Mouse (Mus musculus) yolk sac, embryonic 10.5 days (tissue): ENCODE results near the gene Acot8.

Experiments
- DNase-seq: peaks from one replicate; pipeline ENCODE4 v3.0.0-alpha.2; 2017; ENCODE audit warnings: low spot score

The Acot8 gene

GRCm38 (mm10) chr2:164804533-164805331, at the start of gene Acot8, which contains the start of gene Zswim3:
Gene Acot8 (minus strand): TSS chr2:164804882.
Gene Zswim3 (plus strand): TSS chr2:164805098.
- DNase-seq: peak; percentile 99

GRCm38 (mm10) chr2:164850061-164850460, 45.4 kb upstream of the Acot8 start:
- no peak for DNase-seq

- DNase-seq: no peak
Measured at GRCm38 (mm10) chr2:164845782-164846181, 41.1 kb upstream of the Acot8 start.

GRCm38 (mm10) chr2:164835164-164835563, 30.5 kb upstream of the Acot8 start:
- DNase-seq: no peak

GRCm38 (mm10) chr2:164834531-164834930, 29.8 kb upstream of the Acot8 start:
- no peak for DNase-seq

GRCm38 (mm10) chr2:164833314-164833959, 28.8 kb upstream of the Acot8 start, which contains the start of gene Neurl2:
Gene Neurl2 (minus strand): TSS chr2:164833456.
- peak; percentile 92 for DNase-seq

- peak; percentile 85 for DNase-seq
Measured at GRCm38 (mm10) chr2:164832748-164833301, 28.1 kb upstream of the Acot8 start, which contains the start of gene Ctsa. Gene Ctsa (plus strand): TSS chr2:164832873.

GRCm38 (mm10) chr2:164832032-164832747, 27.5 kb upstream of the Acot8 start:
- no peak for DNase-seq

GRCm38 (mm10) chr2:164831029-164831428, 26.3 kb upstream of the Acot8 start:
- DNase-seq: peak; percentile 82

- no peak for DNase-seq
Measured at GRCm38 (mm10) chr2:164829090-164829489, 24.4 kb upstream of the Acot8 start.

GRCm38 (mm10) chr2:164828437-164828836, 23.8 kb upstream of the Acot8 start, which contains the start of gene Spata25:
Gene Spata25 (minus strand): TSS chr2:164828537.
- no peak for DNase-seq

GRCm38 (mm10) chr2:164827146-164827850, 22.6 kb upstream of the Acot8 start:
- no peak for DNase-seq

- no peak for DNase-seq
Measured at GRCm38 (mm10) chr2:164825521-164825920, 20.8 kb upstream of the Acot8 start.

GRCm38 (mm10) chr2:164823969-164824368, 19.3 kb upstream of the Acot8 start:
- DNase-seq: no peak

- peak; percentile 60 for DNase-seq
Measured at GRCm38 (mm10) chr2:164823181-164823585, 18.5 kb upstream of the Acot8 start.

GRCm38 (mm10) chr2:164822636-164823165, 18.0 kb upstream of the Acot8 start, which contains the start of gene Zswim1:
Gene Zswim1 (plus strand): TSS chr2:164822686.
- DNase-seq: peak; percentile 98

- DNase-seq: no peak
Measured at GRCm38 (mm10) chr2:164821060-164821459, 16.4 kb upstream of the Acot8 start.

GRCm38 (mm10) chr2:164817703-164818102, 13.0 kb upstream of the Acot8 start:
- no peak for DNase-seq

- DNase-seq: no peak
Measured at GRCm38 (mm10) chr2:164817206-164817605, 12.5 kb upstream of the Acot8 start.

- DNase-seq: no peak
Measured at GRCm38 (mm10) chr2:164815821-164816220, 11.1 kb upstream of the Acot8 start.

GRCm38 (mm10) chr2:164815348-164815747, 10.7 kb upstream of the Acot8 start:
- no peak for DNase-seq
